Mouse (Mus musculus): ENCODE data around the gene Tmem130. TPM values are rescaled to one million over a fixed set of nuclear protein-coding genes. Genes with fewer than 3 reads are reported as not detected.

Tmem130 gene
- polyA plus RNA-seq, 2 experiments = 0.10 to 0.20 TPM

DNA sequence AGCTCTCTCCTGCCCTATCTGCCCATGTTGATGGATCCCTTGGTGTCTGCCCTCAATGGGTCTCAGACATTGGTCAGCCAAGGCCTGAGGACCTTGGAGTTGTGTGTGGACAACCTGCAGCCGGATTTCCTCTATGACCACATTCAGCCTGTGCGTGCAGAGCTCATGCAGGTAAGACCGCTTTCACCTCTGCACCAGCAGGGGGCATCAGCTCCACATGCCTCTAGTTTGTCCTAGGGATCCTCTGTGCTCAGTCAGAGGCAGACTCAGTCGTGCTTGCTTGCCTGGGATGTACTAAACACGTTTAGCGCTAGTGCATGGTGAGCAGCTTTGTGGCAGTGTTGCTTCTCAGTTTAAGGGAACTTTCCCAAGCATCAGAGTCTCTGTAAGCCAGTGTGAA, 33.1 kb upstream of the Tmem130 start:
- DNase-seq (ENCODE audit: low read depth in 3 of 3, low spot score in 3 of 3) (peak in 2 of 3 experiments; percentile 7 to 17), ATAC-seq (ENCODE audit: insufficient read depth) (peak; percentile 43; the same call in 1 of the 2 replicates)
- peaks cover 39% of the 10 kb centered on the region for H3K36me3 ChIP-seq (replicated peaks; ENCODE audit: control insufficient read depth, insufficient read depth, low read depth)

DNA sequence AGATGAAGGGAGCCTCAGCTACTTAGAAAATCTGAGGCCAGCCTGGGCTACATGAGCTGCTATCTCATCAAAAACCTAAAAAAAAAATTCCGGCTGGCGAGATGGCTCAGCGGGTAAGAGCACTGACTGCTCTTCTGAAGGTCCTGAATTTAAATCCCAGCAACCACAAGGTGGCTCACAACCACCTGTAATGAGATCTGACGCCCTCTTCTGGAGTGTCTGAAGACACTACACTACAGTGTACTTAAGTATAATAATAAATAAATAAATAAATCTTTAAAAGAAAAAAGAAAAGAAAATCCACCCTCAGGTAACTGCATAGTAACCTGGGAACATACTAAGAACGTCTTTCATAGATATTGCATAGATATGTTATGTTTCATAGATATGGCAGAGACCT, 31.8 kb upstream of the Tmem130 start:
- Histone ChIP-seq H3K4me1 (replicated peaks; ENCODE audit: control insufficient read depth in 2 of 2, insufficient read depth in 2 of 2, low read length in 1 of 2) (no peaks in the 10 kb centered on the region), H3K36me3 (replicated peaks; ENCODE audit: control insufficient read depth, insufficient read depth, low read depth) (peaks cover 42% of the 10 kb centered on the region), H3K9me3 (ENCODE audit: control insufficient read depth, low read length) (no peaks in the 10 kb centered on the region), H3K27ac (no peak overlapping the region), H3K4me3 (ENCODE audit: insufficient read depth in 1 of 2, low read depth in 2 of 2, low read length in 2 of 2) (no peak overlapping the region), H3K9ac (replicated peaks) (no peak overlapping the region), H3K4me2 (ENCODE audit: low read depth) (no peak overlapping the region), H3K27me3 (ENCODE audit: control insufficient read depth, insufficient read depth, low read length) (no peaks in the 10 kb centered on the region)
- no peak for ATAC-seq (ENCODE audit: insufficient read depth)
- WGBS (ENCODE audit: insufficient replicate concordance) = 71% methylated on average over 5 of the region's 5 CpGs
- no peak for DNase-seq (ENCODE audit: low read depth in 3 of 3, low spot score in 3 of 3)
- TF ChIP-seq CTCF (IDR thresholded peaks at IDR 0.05; ENCODE audit: low read depth) (no peak), EP300 (IDR thresholded peaks at IDR 0.05; ENCODE audit: low read depth) (no peak)

More for the DNA sequence above, 33.1 kb upstream of the Tmem130 start:
- WGBS (ENCODE audit: insufficient replicate concordance) = 62% methylated on average over 6 of the region's 6 CpGs
- no peak overlapping the region for H3K4me2 ChIP-seq (ENCODE audit: low read depth)
- H3K4me1 ChIP-seq (replicated peaks; ENCODE audit: control insufficient read depth in 2 of 2, insufficient read depth in 2 of 2, low read length in 1 of 2) = no peaks in the 10 kb centered on the region
- no peaks in the 10 kb centered on the region for H3K27me3 ChIP-seq (ENCODE audit: control insufficient read depth, insufficient read depth, low read length)
- H3K27ac ChIP-seq = no peak overlapping the region
- no peaks in the 10 kb centered on the region for H3K9me3 ChIP-seq (ENCODE audit: control insufficient read depth, low read length)
- H3K4me3 ChIP-seq (ENCODE audit: insufficient read depth in 1 of 2, low read depth in 2 of 2, low read length in 2 of 2) = no peak overlapping the region
- H3K9ac ChIP-seq (replicated peaks) = no peak overlapping the region
- TF ChIP-seq EP300 (IDR thresholded peaks at IDR 0.05; ENCODE audit: low read depth) (no peak), CTCF (IDR thresholded peaks at IDR 0.05; ENCODE audit: low read depth) (peak; percentile 83)

DNA sequence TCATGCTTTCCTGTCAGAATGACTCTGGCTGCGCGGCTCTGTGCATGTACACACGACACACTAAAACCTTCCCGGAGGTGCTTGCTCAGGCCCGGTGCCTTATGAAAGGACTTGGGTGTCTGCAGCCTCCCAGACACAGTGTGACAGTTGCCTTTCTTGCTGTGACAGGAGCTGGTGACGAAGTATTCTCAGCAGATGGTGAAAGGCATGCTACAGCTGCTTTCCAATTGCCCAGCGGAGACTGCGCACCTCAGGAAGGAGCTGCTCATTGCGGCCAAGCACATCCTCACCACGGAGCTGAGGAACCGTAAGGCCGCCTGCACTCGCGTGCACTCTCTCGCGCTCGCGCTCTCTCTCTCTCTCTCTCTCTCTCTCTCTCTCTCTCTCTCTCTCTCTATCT, 24.8 kb upstream of the Tmem130 start:
- no peak for TF ChIP-seq EP300 (IDR thresholded peaks at IDR 0.05; ENCODE audit: low read depth)
- TF ChIP-seq CTCF (IDR thresholded peaks at IDR 0.05; ENCODE audit: low read depth) = no peak
- no peak overlapping the region for H3K27ac ChIP-seq
- no peaks in the 10 kb centered on the region for H3K4me1 ChIP-seq (replicated peaks; ENCODE audit: control insufficient read depth in 2 of 2, insufficient read depth in 2 of 2, low read length in 1 of 2)
- whole genome bisulfite sequencing (ENCODE audit: insufficient replicate concordance) = 95% methylated on average over 18 of the region's 18 CpGs
- no peaks in the 10 kb centered on the region for H3K27me3 ChIP-seq (ENCODE audit: control insufficient read depth, insufficient read depth, low read length)
- no peaks in the 10 kb centered on the region for H3K9me3 ChIP-seq (ENCODE audit: control insufficient read depth, low read length)
- H3K36me3 ChIP-seq (replicated peaks; ENCODE audit: control insufficient read depth, insufficient read depth, low read depth) = peaks cover 38% of the 10 kb centered on the region
- H3K4me2 ChIP-seq (ENCODE audit: low read depth) = no peak overlapping the region
- H3K9ac ChIP-seq (replicated peaks) = no peak overlapping the region
- H3K4me3 ChIP-seq (ENCODE audit: insufficient read depth in 1 of 2, low read depth in 2 of 2, low read length in 2 of 2) = no peak overlapping the region
- ATAC-seq (ENCODE audit: insufficient read depth) (no peak), DNase-seq (ENCODE audit: low read depth in 3 of 3, low spot score in 3 of 3) (no peak)

DNA sequence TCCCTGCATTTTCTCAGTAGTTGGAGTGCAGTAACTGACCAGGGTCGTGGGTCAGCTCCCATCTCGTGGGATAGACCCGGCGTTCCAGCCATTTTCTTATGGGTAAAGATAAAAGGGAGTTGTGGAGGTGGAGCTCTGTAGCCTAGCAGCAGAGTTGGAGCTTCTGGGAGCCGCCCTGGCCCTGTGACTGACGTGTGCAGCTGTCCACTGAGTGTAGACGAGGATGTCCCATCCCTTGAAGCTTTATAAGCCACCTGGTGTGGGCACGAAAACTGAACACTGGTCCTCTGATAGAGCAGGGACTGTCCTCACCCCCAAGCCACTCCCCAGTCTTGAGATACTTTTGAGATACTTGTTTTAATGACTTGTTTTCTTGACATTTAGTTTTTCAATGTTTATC, 19.0 kb upstream of the Tmem130 start:
- no peak overlapping the region for H3K27ac ChIP-seq
- DNase-seq (ENCODE audit: low read depth in 3 of 3, low spot score in 3 of 3) (no peak), ATAC-seq (ENCODE audit: insufficient read depth) (no peak)
- peaks cover 23% of the 10 kb centered on the region for H3K36me3 ChIP-seq (replicated peaks; ENCODE audit: control insufficient read depth, insufficient read depth, low read depth)
- H3K9me3 ChIP-seq (ENCODE audit: control insufficient read depth, low read length) = no peaks in the 10 kb centered on the region
- no peak overlapping the region for H3K4me2 ChIP-seq (ENCODE audit: low read depth)
- H3K27me3 ChIP-seq (ENCODE audit: control insufficient read depth, insufficient read depth, low read length) = no peaks in the 10 kb centered on the region
- H3K4me1 ChIP-seq (replicated peaks; ENCODE audit: control insufficient read depth in 2 of 2, insufficient read depth in 2 of 2, low read length in 1 of 2) = no peaks in the 10 kb centered on the region
- no peak overlapping the region for H3K9ac ChIP-seq (replicated peaks)
- TF ChIP-seq CTCF (IDR thresholded peaks at IDR 0.05; ENCODE audit: low read depth) (no peak), EP300 (IDR thresholded peaks at IDR 0.05; ENCODE audit: low read depth) (no peak)
- WGBS (ENCODE audit: insufficient replicate concordance) = 71% methylated on average over 8 of the region's 8 CpGs
- H3K4me3 ChIP-seq (ENCODE audit: insufficient read depth in 1 of 2, low read depth in 2 of 2, low read length in 2 of 2) = no peak overlapping the region

DNA sequence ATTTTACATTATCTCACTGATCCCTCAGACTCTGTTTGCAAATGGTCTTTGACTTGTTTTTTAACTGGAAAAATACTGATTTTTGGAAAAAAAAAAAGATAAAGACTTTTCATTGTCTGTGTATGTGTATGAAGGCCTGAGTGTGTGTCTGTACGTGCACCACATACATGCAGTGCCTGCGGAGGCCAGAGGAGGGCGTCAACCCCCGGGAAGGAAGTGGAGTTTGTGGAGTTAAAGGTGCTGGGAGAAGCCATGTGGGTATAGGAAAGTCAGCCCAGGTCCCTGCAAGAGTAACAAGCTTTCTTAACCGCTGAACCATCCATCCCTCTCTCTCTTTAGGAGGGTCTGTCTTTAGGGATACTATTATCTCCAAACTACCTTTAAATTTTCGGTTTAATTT, 11.6 kb upstream of the Tmem130 start:
- TF ChIP-seq EP300 (IDR thresholded peaks at IDR 0.05; ENCODE audit: low read depth) (no peak), CTCF (IDR thresholded peaks at IDR 0.05; ENCODE audit: low read depth) (peak; percentile 24; the same call in 1 of the 2 replicates)

More for the DNA sequence above, 11.6 kb upstream of the Tmem130 start:
- H3K27me3 ChIP-seq (ENCODE audit: control insufficient read depth, insufficient read depth, low read length) = no peaks in the 10 kb centered on the region
- no peak overlapping the region for H3K9ac ChIP-seq (replicated peaks)
- no peaks in the 10 kb centered on the region for H3K9me3 ChIP-seq (ENCODE audit: control insufficient read depth, low read length)
- 78% methylated on average over 6 of the region's 6 CpGs for WGBS (ENCODE audit: insufficient replicate concordance)
- DNase-seq (ENCODE audit: low read depth in 3 of 3, low spot score in 3 of 3) = no peak
- H3K27ac ChIP-seq = no peak overlapping the region
- no peak overlapping the region for H3K4me3 ChIP-seq (ENCODE audit: insufficient read depth in 1 of 2, low read depth in 2 of 2, low read length in 2 of 2)
- peaks cover 5 to 15% of the 10 kb centered on the region in 2 experiments; a peak in 3 of 4 replicates for H3K4me1 ChIP-seq (replicated peaks; ENCODE audit: control insufficient read depth in 2 of 2, insufficient read depth in 2 of 2, low read length in 1 of 2)
- H3K4me2 ChIP-seq (ENCODE audit: low read depth) = no peak overlapping the region
- peaks cover 6% of the 10 kb centered on the region for H3K36me3 ChIP-seq (replicated peaks; ENCODE audit: control insufficient read depth, insufficient read depth, low read depth)
- ATAC-seq (ENCODE audit: insufficient read depth) = no peak

Measured in liver, embryonic 14.5 days (tissue).